Mouse (Mus musculus) megakaryocyte, embryonic 14.5 days (primary cell): ENCODE results near the gene Rasd1. TPM values are rescaled to one million over a fixed set of nuclear protein-coding genes. Genes with fewer than 3 reads are reported as not detected.

Source experiments
- H3K27me3 ChIP-seq: replicated peaks from 2 replicates; pipeline ENCODE3; 2012; ENCODE audit warnings: inconsistent platforms
- H3K36me3 ChIP-seq: replicated peaks from 2 replicates; pipeline ENCODE3; 2012; ENCODE audit warnings: low read length, inconsistent platforms, mixed read lengths
- H3K4me1 ChIP-seq: 2 replicates; pipeline ENCODE4 v1.6.1; 2012; ENCODE audit warnings: inconsistent platforms
- H3K4me3 ChIP-seq: replicated peaks from 2 replicates; pipeline ENCODE3; 2012; ENCODE audit warnings: moderate library complexity, mild to moderate bottlenecking, inconsistent platforms
- H3K9me3 ChIP-seq: 2 replicates; pipeline ENCODE4 v1.6.1; 2012; ENCODE audit warnings: inconsistent platforms
- FLI1 ChIP-seq: IDR thresholded peaks from 2 replicates; pipeline ENCODE4 v1.6.1; 2012; ENCODE audit warnings: low read length, inconsistent platforms, mixed read lengths
- GATA1 ChIP-seq: IDR thresholded peaks from 3 replicates; pipeline ENCODE4 v1.6.1; 2012; ENCODE audit warnings: mixed read lengths, low read length, inconsistent platforms, borderline replicate concordance
- polyA plus RNA-seq: library from polyadenylated mRNA; stranded (reverse); fragments of >175 nt; gene quantifications from 2 replicates; pipeline ENCODE4 v1.2.3, GENCODE M21; 2012; ENCODE audit warnings: low replicate concordance; ENCODE audit not compliant: insufficient read depth

Gene Rasd1
- polyA plus RNA-seq, 1 experiment, result 17.3 TPM

DNA sequence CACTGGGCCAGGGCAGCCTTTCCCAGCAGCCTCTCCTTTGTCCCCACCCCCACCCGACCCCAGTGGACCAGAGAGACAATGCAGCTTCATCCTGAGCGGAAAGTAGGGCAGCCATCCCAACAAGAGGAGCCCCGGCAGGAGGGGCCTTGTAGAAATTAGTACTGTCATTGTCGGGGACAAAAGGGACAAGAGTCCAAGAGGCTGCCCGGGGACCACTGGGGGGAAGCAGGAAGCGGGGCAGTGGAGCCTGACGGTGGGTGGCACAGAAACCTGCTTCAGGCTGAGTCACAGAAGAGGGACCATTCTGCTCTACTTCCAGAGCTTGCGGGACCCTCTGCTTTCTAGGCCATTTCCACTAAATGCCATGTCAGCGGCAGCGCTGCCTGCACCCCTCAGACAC lies 10.5 kb upstream of the Rasd1 start:
- H3K4me3 ChIP-seq, result no peak overlapping the region
- no peak for TF ChIP-seq GATA1
- no peak for TF ChIP-seq FLI1
- H3K9me3 ChIP-seq, result no peaks in the 10 kb centered on the region
- H3K4me1 ChIP-seq, result peaks cover 79% of the 10 kb centered on the region
- H3K27me3 ChIP-seq, result peaks cover 41% of the 10 kb centered on the region
- no peaks in the 10 kb centered on the region for H3K36me3 ChIP-seq

DNA sequence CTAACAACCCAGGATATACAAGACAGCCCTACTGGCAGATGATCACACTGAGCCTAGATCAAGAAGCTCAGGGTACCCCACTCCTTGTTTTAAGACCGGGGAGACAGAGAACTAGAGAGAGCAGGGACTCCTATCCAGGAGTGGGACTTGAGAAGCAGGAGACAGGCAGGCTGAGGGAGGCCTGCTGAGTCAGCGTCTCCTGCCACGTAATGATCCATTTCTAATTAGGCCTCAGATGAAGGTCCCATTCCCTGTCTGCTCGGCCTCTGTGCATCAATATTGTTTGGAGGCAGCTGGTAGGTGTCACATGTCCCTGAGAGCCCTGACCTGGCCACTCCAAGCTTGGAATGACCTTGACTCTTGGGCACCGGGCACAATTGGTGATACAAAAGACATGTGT lies 8.6 kb upstream of the Rasd1 start:
- Histone ChIP-seq H3K9me3 (no peaks in the 10 kb centered on the region), H3K4me1 (peaks cover 69% of the 10 kb centered on the region), H3K36me3 (no peaks in the 10 kb centered on the region), H3K27me3 (peaks cover 26% of the 10 kb centered on the region), H3K4me3 (no peak overlapping the region)
- TF ChIP-seq FLI1 (no peak), GATA1 (no peak)

DNA sequence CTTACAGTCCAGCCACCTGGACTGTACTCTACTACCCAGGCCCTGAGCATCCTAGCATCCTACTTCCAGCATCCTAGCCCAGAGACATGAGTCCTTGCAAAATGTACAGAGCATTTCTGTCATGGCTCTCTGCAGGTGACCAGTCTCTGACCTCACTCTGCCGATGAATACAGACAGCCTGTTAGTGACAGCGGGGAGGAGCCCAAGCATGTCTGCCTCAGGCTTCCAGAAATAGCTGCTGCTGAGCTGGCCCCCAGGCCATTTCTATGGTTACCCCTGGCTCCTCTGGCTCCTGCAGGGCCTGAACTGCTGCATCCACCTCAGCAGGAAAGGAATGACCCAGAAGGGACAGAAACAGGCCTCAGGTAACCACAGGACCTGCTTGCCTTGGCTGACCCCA lies 6.9 kb upstream of the Rasd1 start:
- Histone ChIP-seq H3K36me3 (no peaks in the 10 kb centered on the region), H3K27me3 (peaks cover 18% of the 10 kb centered on the region), H3K9me3 (no peaks in the 10 kb centered on the region), H3K4me3 (no peak overlapping the region), H3K4me1 (peaks cover 77% of the 10 kb centered on the region)
- TF ChIP-seq FLI1 (no peak), GATA1 (no peak)

DNA sequence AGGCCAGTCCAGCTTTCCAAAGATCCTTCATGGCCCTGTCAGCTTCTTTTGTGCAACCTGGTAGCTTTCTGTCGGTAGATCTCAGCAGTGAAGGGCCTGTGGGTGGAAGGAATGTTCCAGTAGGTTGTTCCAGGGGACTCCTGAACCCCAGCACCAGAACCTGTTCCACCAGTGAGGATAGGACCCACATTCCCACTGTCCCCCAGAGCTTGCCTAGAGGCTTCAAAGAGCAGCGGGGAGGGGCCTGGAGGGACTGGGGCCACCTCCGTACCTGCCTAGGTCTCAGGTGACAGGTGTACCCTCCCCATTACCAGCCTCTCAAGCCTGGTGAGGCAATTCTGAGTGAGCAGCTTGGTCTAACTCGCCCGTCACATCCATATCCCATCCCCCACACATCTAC lies 6.0 kb upstream of the Rasd1 start:
- H3K9me3 ChIP-seq, result no peaks in the 10 kb centered on the region
- H3K36me3 ChIP-seq, result no peaks in the 10 kb centered on the region
- H3K27me3 ChIP-seq, result peaks cover 17% of the 10 kb centered on the region
- H3K4me3 ChIP-seq, result no peak overlapping the region
- H3K4me1 ChIP-seq, result peaks cover 77% of the 10 kb centered on the region
- TF ChIP-seq GATA1, result no peak

DNA sequence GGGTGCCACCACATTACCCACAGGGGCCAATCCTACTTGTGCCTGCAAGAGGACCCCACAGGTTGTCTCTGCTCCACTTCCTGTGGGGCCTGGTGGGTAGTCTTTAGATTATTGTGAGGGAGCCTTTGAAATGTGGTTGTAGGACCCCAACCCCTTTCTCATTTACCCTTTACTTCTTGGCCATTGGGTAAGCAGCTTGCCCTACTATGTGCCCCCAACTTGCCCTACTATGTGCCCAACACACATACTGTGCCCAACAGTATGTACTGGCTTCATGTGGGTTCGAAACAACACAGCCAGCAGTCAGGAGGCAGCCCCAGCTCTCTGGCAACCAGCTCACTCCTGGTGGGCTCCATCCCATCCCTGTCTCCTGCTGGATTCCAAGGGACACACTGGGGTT lies 3.0 kb upstream of the Rasd1 start:
- Histone ChIP-seq H3K36me3 (peaks cover 12% of the 10 kb centered on the region), H3K4me1 (peaks cover 73% of the 10 kb centered on the region), H3K9me3 (no peaks in the 10 kb centered on the region), H3K4me3 (no peak overlapping the region), H3K27me3 (peaks cover 11% of the 10 kb centered on the region)
- TF ChIP-seq FLI1 (no peak), GATA1 (no peak)

DNA sequence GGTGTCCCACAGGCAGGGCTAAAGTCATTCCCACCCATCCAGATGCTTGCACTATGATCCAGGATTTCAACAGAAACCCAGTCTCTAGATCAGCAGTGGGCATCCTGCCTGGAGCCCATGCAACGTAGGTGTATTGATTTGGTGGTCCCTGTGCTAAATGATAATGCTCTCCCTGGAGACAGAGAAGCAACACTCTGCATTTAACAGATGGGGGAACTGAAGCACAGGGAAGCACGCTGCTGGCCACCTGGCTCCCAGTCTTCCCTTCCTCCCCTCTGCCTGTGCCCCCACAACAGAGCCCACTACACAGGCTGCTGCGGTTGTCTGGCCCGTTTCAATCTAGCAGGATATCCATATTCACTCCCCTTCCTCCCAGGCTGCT lies 1.3 kb upstream of the Rasd1 start:
- Histone ChIP-seq H3K4me1 (peaks cover 83% of the 10 kb centered on the region), H3K4me3 (peak overlapping the region; percentile 80), H3K9me3 (no peaks in the 10 kb centered on the region), H3K27me3 (peaks cover 8% of the 10 kb centered on the region), H3K36me3 (peaks cover 29% of the 10 kb centered on the region)
- no peak for TF ChIP-seq GATA1
- no peak for TF ChIP-seq FLI1

DNA sequence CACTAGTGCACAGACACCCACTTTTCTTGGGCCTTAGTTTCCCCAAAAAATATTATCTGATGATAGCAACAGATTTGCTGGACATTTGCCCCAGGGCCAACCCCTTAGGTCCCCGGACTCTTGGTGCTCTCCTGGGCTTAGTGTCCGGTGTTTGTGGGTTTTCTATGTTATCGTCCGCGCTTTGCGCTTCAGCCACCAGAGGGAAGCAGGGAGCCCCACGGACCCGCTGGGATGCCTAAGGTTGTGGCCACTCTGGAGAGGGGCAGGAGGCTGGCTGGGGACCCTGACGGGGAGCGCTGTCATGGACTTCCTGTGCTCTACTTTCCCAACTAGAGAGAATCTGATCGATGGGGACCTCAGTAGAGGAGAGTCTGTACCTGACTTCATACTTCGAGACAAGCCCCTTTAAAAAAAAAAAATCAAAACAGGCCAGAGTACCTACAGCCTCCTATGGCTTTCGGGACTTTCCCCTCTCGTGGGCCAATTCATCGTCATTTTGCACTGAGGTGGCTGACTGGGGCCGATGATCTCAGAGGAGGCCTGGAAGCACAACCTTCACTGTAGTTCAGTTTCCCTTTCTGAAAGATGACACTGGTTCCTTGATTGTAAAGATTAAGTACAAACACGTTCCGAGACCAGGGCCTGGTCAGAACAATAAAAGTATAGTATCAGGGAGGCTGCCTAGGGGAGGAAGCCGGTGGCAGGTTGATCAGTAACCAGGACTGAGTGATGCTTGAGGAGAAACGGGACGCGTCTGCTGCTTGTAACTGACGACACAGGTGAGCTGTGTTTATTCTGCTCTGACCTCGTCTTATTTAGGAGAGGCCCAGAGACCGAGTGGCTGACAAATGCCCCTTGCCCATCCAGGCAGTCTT lies 720 bp upstream of the Rasd1 start:
- H3K9me3 ChIP-seq, result no peaks in the 10 kb centered on the region
- peaks cover 86% of the 10 kb centered on the region for H3K4me1 ChIP-seq
- peaks cover 5% of the 10 kb centered on the region for H3K27me3 ChIP-seq
- TF ChIP-seq FLI1 (no peak), GATA1 (no peak)
- H3K4me3 ChIP-seq, result peak overlapping the region; percentile 97
- H3K36me3 ChIP-seq, result peaks cover 35% of the 10 kb centered on the region

DNA sequence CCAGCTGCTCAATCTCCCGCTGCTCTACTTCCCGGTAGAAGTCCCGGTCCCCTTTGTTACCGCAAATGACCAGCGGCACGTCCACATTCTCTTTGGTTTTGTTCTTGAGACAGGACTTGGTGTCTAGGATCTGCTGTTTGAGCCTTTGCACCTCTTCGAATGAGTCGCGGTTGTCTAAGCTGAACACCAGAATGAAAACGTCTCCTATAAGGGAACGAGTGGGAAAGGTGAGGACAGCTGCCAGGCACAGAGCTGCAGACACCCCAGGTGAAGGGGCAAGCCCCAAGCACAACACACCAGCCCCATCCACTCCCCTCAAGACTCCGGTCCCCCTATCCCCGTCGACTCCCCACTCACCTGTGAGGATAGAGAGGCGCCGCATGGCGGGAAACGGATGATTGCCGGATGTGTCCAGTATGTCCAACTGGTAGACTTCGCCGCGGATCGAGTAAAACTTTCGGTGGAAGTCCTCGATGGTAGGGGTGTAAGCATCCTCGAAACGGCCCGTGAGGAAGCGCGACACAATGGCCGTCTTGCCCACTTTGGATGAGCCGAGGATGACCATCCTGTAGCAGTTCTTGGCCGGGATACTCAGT lies 483 bp downstream of the Rasd1 start:
- H3K9me3 ChIP-seq, result no peaks in the 10 kb centered on the region
- H3K27me3 ChIP-seq, result no peaks in the 10 kb centered on the region
- H3K4me3 ChIP-seq, result peak overlapping the region; percentile 97
- peaks cover 93% of the 10 kb centered on the region for H3K4me1 ChIP-seq
- TF ChIP-seq GATA1 (no peak), FLI1 (no peak)
- peaks cover 47% of the 10 kb centered on the region for H3K36me3 ChIP-seq

DNA sequence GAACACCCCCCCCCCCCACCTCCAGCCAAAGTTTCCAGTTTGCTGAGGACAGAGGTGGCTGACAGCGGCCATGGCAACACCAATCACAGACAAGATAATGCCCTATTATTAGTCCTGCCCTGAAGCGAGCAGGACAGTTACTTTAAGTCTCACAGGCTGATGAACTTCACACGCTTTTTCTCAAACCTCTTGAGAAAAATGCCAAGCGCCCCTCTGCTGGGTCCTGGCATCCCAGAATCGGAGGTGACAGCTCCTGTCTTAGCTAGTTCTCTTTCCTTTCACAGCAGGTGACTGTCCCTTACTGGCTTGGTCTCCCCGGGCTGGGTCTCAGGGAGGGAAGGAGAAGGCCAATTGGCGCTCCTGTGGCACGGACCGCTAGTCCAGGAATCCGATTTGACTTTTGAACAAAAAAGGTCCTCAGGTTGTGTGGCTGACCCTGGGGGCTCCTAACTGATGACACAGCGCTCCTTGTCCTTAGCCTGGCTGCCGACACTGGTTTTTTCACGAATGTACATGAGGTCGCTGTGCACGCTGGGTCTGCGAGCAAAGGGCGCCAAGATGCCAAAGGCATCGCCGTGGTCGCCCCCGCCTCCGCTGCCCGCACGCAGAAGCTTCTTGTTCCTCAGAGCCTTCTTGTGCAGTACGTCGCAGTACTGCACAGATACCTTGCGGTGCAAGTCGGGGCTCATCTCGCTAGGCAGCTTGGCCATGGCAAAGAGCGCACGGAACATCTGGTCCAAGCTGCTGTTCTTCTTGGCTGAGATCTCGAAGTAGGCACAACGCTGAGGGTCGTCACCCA lies 1.2 kb downstream of the Rasd1 start:
- peaks cover 51% of the 10 kb centered on the region for H3K36me3 ChIP-seq
- peak overlapping the region; percentile 97 for H3K4me3 ChIP-seq
- no peaks in the 10 kb centered on the region for H3K27me3 ChIP-seq
- no peaks in the 10 kb centered on the region for H3K9me3 ChIP-seq
- no peak for TF ChIP-seq GATA1
- TF ChIP-seq FLI1, result no peak
- H3K4me1 ChIP-seq, result peaks cover 96% of the 10 kb centered on the region

DNA sequence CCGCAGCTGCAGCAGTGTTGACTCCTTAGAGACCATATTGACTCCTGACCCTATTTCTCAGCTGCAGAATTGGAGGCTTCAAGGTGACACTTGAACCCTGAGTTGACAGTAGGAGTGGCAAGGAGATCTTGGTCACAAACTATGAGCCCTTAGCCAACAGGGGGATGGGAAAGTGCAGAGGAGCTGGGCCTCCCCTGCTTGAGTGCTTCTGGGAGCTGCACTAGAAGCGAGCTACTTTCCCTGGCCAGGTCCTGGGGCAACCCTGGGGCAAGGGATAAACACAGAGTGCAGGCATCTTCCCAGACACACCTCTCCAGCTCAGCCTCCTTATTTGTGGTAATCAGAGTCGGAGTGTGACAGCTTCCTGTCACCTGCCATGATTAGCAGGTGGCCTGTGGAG lies 2.2 kb downstream of the Rasd1 start:
- Histone ChIP-seq H3K4me3 (peak overlapping the region; percentile 78), H3K36me3 (peaks cover 61% of the 10 kb centered on the region), H3K9me3 (no peaks in the 10 kb centered on the region), H3K27me3 (no peaks in the 10 kb centered on the region), H3K4me1 (peaks cover 96% of the 10 kb centered on the region)
- no peak for TF ChIP-seq FLI1
- TF ChIP-seq GATA1, result no peak
